In genomic region chr4:148912826-148913590, GRCm38 (mm10) we compare ENCODE assay signal across 17 mouse cellular contexts.
A peak's percentile ranks its signal among the peaks of the same experiment; 100 is the strongest.
DNase-seq lines count a peak whose midpoint lies in the region; ATAC-seq and TF ChIP-seq lines count a peak whose summit lies in the region.
"Had no signal": no experiment of that assay in that cellular context is flagged by ENCODE, and none has a peak within 500 bp of the region (broad histone marks: within the 10 kb centered on the region; RNA-seq: fewer than 3 reads in every experiment).

No protein-coding gene starts in this region.

- 45% methylated on average over 8 of the region's 8 CpGs for WGBS in heart, embryonic 13.5 days
- 46% methylated on average over 8 of the region's 8 CpGs for WGBS in lung, adult 2 months

- no peak overlapping the region for H3K4me3 ChIP-seq in heart, embryonic 13.5 days
- H3K4me3 ChIP-seq in lung, adult 2 months (replicated peaks; ENCODE audit: extremely low read depth, low read depth, low read length): no peak overlapping the region
- H3K4me3 ChIP-seq: erythroblast, embryonic 14.5 days; liver, embryonic 15.5 days; megakaryocyte, embryonic 14.5 days had no signal

- TF ChIP-seq POLR2A in lung, adult 2 months (IDR thresholded peaks at IDR 0.05; ENCODE audit: borderline replicate concordance, extremely low read depth, low read depth, low read length): no peak

- H3K27me3 ChIP-seq in heart, embryonic 13.5 days (replicated peaks): no peaks in the 10 kb centered on the region
- H3K27me3 ChIP-seq: Patski had no signal

- peaks cover 93% of the 10 kb centered on the region for H3K4me1 ChIP-seq in heart, embryonic 13.5 days
- peaks cover 60% of the 10 kb centered on the region for H3K4me1 ChIP-seq in lung, adult 2 months (ENCODE audit: control insufficient read depth, insufficient read depth, low read length)
- H3K4me1 ChIP-seq: liver, embryonic 15.5 days; megakaryocyte, embryonic 14.5 days had no signal

- no peaks in the 10 kb centered on the region for H3K9me3 ChIP-seq in heart, embryonic 13.5 days
- H3K9me3 ChIP-seq: liver, embryonic 15.5 days; megakaryocyte, embryonic 14.5 days had no signal

- no peak for TF ChIP-seq CTCF in lung, adult 2 months (IDR thresholded peaks at IDR 0.05; ENCODE audit: insufficient read depth, low read length)

- peak overlapping the region; percentile 44 for H3K4me2 ChIP-seq in heart, embryonic 13.5 days
- H3K4me2 ChIP-seq: liver, embryonic 15.5 days had no signal

- H3K9ac ChIP-seq in heart, embryonic 13.5 days: peak overlapping the region; percentile 71
- H3K9ac ChIP-seq: liver, embryonic 15.5 days had no signal

- no peaks in the 10 kb centered on the region for H3K36me3 ChIP-seq in heart, embryonic 13.5 days
- H3K36me3 ChIP-seq: liver, embryonic 15.5 days had no signal

- peak overlapping the region; percentile 91 for H3K27ac ChIP-seq in heart, embryonic 13.5 days (replicated peaks)
- H3K27ac ChIP-seq: liver, embryonic 15.5 days had no signal

- no peak for ATAC-seq in heart, embryonic 13.5 days (ENCODE audit: extremely low read depth, insufficient number of reproducible peaks, low FRiP score, low TSS enrichment)
- ATAC-seq: inflammation-experienced regulatory T-cells, adult 6 months; Patski had no signal

- DNase-seq in heart, postnatal 4 days: no peak
- peak; percentile 55 to 76 for DNase-seq in lung, adult 18-20 months
- DNase-seq in lung, adult 2 months: no peak
- peak; percentile 96 for DNase-seq in ZHBTc4 (ENCODE audit: low read depth, low spot score)
- DNase-seq in lung, postnatal 36 days: peak; percentile 73
- DNase-seq in cerebellum, adult 9-10 months: no peak
- no peak for DNase-seq in urinary bladder, postnatal 4 days (ENCODE audit: low spot score in 2 of 2)
- DNase-seq: cerebellum, adult 11-12 months; kidney, postnatal 4 days; right cerebral cortex, postnatal 25 days; thymus, postnatal 14 days had no signal

Comparison
In these comparisons a context has a peak if more than half of its experiments do, and no peak if none do; other contexts are left out.
1. DNase-seq: peak in lung, adult 18-20 months (2 of 2), ZHBTc4 (single experiment) and lung, postnatal 36 days (single experiment); none in heart, postnatal 4 days (single experiment), lung, adult 2 months (single experiment), cerebellum, adult 9-10 months (single experiment) and urinary bladder, postnatal 4 days (0 of 2).